Mouse (Mus musculus): ENCODE data around the gene Larp6. TPM values are rescaled to one million over a fixed set of nuclear protein-coding genes. Genes with fewer than 3 reads are reported as not detected.
A peak's percentile ranks its signal among the peaks of the same experiment; 100 is the strongest.

The Larp6 gene
- total RNA-seq, 2 experiments from 2014 or later = 1.7 to 2.3 TPM

DNA sequence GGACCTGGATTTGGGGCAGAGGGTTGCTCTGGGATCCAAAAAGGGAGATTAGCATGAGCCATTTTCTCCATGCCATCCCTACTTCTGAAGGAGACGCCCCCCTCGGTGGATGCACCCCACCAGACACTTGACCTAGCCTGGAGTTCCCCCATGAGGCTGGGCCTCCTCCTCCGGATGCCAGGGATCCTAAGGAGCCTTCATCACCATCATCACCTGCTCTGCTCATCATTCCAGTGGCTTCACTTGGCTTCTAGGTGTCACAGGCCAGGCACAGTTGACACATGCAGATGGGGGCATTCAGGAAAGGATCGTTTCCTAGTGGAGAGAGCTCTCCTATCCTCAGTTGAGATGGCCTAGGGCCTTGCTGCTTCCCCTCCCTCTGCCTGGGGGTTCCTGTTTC lies 827 bp downstream of the Larp6 start:
- DNase-seq = peak in 1 of 2 experiments; percentile 19
- intact Hi-C loops (cut with DNase I) = no loop called here

DNA sequence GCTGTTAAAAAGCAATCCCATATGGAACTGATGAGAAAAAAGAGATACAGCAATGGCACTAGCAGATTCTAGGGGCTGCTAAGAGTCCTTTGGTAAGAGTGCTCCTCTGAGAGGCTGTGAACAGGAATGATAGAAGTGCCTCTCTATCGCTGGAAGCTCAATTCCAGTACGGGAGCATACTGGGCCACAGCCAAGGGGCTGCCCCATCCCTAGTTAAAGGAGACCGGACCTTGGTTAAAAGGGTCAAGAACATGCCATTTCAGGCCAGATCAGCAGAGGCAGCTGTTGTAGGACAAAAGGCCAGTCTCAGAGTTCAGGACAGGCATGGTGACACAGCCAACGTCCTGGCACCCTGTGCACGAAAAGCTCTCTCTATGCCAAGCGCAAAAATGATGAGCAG lies 1.4 kb downstream of the Larp6 start:
- intact Hi-C loops (cut with DNase I) = no loop called here

DNA sequence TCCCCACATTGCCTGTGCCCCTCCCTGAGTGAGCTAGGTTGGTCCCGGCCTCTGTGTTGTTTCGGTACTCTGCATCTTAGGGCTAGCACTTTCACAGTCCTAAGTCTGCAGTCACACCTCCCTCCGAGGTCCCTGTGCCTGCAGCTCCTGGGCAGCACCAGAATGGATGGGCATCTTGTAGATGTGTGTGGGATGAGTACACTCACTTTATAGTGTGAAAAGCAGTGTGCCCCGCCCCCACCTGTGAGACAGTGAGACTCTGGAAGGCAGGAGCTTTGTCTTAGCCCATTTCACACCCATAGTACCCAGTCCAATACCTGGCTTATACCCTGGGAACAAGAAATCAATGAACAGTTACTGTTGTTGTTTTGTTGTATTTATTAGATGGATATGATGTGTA lies 2.5 kb downstream of the Larp6 start:
- no peak for DNase-seq
- intact Hi-C loops (cut with DNase I) = no loop called here

More for the DNA sequence above, 1.4 kb downstream of the Larp6 start:
- DNase-seq = peak; percentile 22 to 23

DNA sequence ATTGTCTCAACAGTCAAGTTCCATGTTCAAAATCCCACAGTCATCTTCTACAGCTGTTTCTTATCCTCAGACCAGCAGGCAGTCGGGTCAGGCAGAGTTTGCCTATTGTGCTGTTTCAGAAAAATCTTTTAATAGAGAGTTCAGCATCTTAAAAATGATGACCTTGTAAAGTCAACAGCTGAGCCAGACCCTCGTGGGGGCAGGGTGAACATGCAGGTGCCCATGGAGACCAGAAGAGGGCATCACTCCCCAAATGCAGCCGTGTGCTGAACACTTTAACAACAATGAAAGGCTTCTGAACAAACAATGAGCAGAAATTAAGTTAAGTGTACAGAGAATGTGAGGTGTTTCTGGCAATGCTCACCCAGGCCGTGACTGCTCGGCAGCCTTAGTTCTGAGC lies 3.0 kb downstream of the Larp6 start:
- intact Hi-C loops (cut with DNase I) = loop anchor here (2.0 kb wide), 1 partner anchor 143 kb away; no protein-coding TSS in a partner anchor
- no peak for DNase-seq

DNA sequence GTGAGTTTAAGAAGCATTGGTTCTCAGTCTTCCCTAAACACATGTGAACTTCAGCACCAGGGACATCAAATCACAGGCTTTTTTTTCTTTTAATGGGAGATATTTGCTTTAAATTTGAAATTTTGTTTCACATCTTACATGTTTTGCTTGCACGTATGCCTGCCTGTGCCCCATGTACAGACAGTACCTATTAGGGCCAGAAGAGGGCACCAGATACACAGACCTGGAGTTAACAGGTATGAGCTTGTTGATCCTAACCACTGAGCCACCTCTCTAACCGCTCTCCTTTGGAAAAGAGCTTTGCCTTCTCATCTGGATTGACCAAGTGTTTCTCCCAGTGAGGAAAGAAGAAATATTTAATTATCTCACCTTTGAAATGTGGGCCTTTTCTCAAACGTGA lies 5.5 kb downstream of the Larp6 start:
- DNase-seq = peak; percentile 56 to 60
- intact Hi-C loops (cut with DNase I) = loop anchor here (1.0 kb wide), 1 partner anchor 26 kb away; no protein-coding TSS in a partner anchor

DNA sequence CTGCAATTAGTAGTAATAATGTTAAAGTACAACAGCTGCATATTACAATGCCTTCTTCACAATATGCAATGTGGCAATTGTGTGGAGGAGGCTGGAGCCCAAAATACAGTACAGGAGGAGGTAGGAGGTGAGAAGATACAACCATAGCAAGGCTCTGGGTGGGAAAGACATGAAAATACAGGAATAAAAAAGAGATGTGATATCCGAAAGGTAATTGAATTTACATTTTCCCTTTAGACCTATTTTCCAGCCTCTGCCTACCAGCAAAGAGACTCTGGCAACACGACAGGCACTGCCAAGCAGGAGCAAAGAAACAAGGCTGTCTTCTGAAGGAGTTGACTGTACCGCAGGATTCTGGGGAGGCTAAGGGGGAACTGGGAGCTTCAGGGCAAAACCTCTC lies 6.9 kb downstream of the Larp6 start:
- DNase-seq = no peak
- intact Hi-C loops (cut with DNase I) = no loop called here

DNA sequence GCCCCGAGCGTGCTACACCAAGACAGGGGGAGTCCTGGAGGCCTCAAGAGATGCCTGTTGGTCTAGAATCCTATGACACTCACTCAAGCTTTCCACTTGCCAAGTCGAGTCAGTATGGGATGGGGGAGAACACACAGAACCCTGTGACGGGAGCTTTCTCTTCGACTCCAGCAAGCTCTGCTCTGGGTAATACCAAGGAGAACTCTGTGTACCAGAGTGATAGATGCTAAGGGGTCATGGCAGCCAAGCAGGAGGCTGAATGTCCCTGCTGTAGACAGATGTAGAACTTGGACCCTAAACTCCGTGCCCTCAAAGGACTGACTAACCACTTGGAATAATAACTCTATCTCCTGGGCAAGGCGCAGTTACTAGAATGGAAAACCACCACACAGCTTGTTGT lies 12.2 kb downstream of the Larp6 start:
- intact Hi-C loops (cut with DNase I) = no loop called here
- no peak for DNase-seq

DNA sequence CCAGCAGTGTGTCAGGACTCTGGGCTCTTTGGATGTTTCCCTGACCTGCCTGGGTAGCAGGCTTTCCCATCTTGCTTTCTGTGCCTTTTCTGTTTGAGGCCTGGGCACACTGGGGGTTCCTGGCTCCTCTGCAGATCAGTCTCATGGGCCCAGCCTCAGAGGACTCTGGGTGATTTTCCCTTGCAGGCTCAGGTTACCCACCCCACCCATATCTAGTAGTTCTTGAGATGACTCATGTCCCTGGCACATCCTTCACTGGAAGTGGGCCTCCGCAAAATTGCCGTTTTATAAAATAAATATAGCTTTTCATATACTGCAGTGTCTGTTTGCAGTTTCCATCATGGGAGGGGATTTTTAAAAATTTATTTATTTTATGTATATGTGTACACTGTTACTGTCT lies 21.5 kb downstream of the Larp6 start:
- intact Hi-C loops (cut with DNase I) = no loop called here

DNA sequence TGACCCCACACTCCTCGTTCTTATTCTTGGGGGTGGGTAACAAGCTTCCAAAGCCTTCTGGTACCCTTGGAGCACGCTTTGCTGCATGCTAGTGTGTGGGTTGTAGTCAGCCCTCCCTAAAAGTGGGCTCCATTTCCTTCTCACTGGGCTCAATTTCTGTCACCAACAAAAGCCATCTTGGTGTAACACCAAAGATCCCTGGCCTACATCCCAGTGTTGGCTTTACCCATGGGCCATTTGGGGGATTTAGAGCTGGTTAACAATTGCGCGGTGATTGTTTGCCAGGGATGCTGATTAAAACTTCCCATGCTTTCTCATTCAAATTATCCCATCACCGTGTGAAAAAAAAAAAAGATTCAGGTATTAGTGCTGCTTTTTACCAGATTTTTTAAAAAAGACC lies 26.3 kb downstream of the Larp6 start:
- intact Hi-C loops (cut with DNase I) = no loop called here
- no peak for DNase-seq

More for the DNA sequence above, 21.5 kb downstream of the Larp6 start:
- DNase-seq = no peak

DNA sequence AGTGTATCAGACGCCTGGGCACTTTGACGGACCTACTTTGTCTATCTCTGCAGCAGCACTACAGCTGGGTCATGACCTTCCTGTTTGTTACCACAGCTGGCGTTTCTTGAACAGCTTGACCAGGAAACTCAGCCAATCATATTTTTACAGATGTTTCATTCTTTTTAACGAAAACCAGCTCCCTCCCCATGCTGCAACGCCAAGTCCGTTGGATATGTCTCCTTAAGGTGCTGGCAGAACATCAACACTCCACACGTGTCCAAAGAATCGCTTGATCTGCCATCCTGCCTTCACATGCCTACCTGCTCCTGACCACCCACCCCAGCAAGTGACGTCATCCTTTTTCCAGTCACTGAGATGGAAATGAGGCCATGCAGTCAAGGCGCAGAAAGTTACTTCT lies 28.6 kb downstream of the Larp6 start:
- intact Hi-C loops (cut with DNase I) = loop anchor here (10.0 kb wide), 1 partner anchor 497 kb away; no protein-coding TSS in a partner anchor
- DNase-seq = peak in 1 of 2 experiments; percentile 49

DNA sequence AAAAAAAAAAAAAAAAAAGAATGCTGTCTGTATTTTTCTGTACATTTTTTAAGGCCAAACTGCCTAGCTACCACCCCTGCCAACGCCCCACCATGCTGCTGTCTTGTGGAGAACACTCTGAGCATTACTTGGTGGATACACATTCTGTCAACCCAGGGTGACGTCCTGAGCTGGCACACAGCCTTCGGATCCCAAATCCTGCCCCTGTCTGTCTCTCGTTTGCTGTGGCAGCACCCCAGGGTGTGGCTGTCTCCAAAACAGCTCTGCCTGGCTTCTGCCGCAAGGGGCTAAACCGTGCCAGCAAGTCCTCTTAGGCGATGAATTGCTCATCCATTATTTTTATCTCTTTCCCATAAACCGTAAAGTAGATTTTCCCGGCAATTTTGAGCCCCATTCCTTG lies 29.7 kb downstream of the Larp6 start:
- peak; percentile 53 to 60 for DNase-seq
- intact Hi-C loops (cut with DNase I) = loop anchor here (10.0 kb wide), 1 partner anchor 498 kb away; no protein-coding TSS in a partner anchor

DNA sequence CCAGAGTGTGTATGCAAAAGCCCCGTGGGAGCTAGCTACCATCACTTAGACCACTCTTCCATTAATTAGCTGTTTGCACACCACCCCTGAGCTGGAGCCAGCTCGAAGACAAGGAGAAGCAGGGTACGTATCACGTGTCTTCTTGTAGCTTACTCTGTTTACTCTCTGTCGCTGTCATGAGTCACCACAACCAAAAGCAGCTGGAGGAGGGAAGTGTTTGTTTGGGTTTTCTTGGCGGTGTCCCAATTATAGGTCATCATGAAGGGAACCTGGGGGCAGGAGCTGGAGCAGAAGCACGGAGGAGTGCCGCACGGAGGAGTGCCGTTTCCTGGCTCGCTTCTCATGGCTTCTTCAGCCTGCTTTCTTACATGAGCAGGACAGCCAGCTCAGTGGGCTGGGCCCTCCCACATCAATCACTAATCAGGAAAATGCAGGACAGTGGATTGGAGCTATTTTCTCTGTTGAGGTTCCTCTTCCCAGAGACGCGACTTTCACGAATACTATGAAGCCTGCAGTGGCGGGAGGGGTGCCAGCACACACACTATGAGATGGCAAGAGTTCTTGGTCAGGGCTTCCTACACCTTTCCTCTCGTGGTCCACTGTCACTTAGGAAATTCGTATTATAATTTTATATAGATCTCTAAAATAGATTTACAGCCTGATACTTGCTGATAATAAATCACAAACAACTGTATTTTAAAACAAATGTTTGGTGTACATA lies 30.6 kb downstream of the Larp6 start:
- DNase-seq = peak; percentile 50 to 62
- intact Hi-C loops (cut with DNase I) = loop anchor here (10.0 kb wide), 1 partner anchor 499 kb away; no protein-coding TSS in a partner anchor

DNA sequence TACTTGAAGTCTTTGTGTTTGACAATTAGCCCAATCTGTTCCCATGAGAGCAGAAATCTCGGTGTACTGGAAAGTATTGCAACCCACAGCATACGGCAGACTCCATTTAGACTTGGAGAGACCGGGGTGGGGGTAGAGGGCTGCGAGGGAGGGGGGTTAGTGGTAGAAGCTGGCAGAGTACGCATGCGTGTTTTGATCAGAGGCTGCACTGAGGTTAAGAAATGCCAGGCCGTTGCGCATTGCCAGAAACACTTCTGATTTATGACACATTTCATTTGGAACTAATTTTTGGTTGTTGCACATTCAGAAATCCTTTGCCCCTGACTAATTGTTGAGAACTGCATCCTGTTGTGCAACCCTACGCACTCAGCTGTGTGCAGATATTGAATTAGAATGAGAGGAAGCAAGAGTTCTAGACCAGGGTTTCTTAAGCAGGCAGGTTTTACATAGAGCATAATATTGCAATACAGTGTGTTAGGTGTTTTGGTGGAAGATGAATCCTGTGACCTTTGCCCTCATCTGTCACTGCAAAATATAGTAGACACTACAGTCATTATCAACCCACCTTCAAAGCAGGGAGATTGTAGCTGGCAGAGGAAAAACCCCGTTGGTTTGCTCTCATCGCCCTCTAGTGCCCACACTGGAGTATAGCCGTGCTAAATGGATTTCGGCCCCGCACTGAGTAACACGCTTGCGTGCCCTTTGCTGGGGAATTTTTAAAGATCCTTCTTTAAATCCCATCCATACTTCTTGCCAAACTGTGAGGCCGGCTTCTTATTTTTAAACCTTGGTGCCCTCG lies 31.6 kb downstream of the Larp6 start:
- intact Hi-C loops (cut with DNase I) = loop anchor here (1.0 to 10.0 kb wide), 2 partner anchors 26 to 500 kb away; no protein-coding TSS in a partner anchor
- peak; percentile 59 to 67 for DNase-seq

DNA sequence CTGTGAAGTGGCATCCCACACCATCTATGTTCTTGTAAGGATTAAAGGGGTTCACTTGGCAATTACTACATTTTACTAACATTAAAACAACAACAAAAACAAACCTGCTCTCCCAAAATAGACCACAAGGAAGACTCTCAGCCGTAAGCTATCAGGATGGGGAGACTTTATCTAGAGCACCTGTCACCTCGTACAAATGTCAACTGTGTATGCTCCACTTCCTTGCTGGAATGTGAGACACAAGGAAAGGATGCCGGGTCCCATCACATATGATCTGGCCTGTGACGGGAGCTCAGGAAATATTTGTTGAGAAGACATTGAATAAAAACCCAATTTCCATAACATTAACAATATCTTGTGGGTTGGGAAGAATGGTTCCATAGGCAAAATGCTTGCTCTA lies 32.2 kb downstream of the Larp6 start:
- intact Hi-C loops (cut with DNase I) = loop anchor here (1.0 to 10.0 kb wide), 2 partner anchors 27 to 500 kb away; no protein-coding TSS in a partner anchor
- no peak for DNase-seq

DNA sequence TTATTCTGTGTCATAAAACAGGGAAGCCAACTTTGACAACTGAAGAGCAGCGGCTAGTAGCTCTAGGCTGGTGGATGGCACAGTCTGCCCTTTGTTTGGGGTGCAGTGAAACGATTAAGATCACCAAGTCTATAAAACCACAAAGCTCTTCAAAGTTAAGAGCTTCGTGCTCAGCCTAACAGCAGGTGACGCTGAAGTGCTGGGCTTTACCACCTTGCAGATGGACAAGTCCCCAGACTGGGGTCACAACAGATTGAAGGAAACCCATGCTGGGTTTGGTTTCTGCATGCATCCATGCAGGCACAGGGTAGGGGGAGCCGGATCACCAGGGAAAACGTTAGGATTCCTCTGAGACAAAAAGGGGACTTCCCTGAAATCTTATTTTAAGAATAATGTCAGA lies 33.8 kb downstream of the Larp6 start:
- intact Hi-C loops (cut with DNase I) = loop anchor here (10.0 kb wide), 1 partner anchor 502 kb away; no protein-coding TSS in a partner anchor
- DNase-seq = no peak

DNA sequence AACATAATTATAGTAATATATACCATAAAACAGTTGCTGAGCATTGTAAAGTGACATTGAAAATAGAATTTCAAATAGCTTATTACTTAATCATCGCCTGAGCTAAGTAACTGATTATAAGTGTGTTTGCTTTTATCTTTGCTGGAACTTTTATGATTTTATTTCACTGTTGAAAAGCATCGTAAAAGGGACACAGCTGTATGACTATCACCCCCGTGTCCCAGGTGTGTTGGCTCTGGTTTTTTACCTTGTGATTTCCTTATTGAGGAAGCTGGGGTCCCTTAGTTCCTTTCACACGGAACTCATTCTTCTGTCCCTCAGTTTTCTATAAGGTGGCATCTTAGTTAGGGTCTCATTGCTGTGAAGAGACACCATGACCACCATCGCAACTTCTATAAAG lies 34.9 kb downstream of the Larp6 start:
- DNase-seq = no peak
- intact Hi-C loops (cut with DNase I) = loop anchor here (10.0 kb wide), 1 partner anchor 503 kb away; no protein-coding TSS in a partner anchor

DNA sequence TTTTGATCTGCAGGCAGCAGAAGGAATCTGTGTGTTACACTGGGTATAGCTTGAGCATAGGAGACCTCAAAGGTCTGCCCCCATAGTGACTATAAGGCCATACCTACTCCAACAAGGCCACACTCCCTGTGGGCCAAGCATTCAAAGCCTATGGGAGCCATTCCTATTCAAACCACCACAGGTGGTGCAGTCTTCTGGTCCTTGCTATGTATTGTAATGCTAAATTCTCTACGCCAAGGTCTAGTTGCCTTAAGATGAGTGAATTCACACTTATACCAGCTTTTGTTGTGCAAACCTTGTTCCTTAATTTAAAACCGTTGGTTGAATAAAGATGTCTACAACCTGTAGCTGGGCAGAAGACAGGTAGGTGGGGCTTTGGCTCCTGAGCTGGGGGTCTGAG lies 35.4 kb downstream of the Larp6 start:
- no peak for DNase-seq

DNA sequence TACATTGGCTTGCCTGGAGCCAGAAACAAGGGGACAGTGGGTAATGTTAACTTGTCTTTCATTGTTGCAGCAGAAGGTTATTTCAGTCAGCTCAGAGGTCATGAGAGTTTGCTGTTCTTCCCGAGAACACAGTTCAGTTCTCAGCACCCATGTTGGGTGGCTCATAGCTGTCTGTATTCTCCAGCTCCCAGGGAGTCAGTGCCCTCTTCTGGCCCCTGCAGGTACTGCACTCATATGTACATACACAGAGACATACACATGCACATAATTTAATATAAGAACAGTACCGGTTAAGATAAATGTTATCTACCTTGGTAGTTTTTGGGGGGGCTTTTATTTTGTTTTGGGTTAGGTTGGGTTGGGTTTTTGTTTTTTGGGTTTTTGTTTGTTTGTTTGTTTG lies 36.3 kb downstream of the Larp6 start:
- intact Hi-C loops (cut with DNase I) = loop anchor here (10.0 kb wide), 1 partner anchor 504 kb away; no protein-coding TSS in a partner anchor

More for the DNA sequence above, 35.4 kb downstream of the Larp6 start:
- intact Hi-C loops (cut with DNase I) = loop anchor here (10.0 kb wide), 1 partner anchor 503 kb away; no protein-coding TSS in a partner anchor

DNA sequence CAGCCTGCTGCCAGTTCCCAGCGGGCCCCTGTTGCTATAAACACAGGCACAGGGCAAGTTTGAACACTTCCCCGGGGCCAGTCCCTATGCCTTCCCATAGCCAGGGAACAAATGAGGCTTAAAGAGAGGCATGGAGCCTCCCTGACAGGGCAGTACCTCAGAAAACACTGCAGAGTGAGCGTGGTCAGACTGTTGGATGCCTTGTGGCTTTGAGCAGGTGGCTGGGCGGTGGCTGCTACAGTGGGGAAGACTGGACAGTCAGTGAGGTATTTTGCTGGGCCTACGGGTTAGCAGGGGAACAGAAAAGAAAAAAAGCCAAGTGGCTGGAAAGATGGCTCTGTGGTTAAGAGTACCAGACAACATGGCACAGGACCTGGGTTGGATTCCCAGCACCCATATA lies 38.3 kb downstream of the Larp6 start:
- intact Hi-C loops (cut with DNase I) = no loop called here
- DNase-seq = no peak

More for the DNA sequence above, 36.3 kb downstream of the Larp6 start:
- no peak for DNase-seq

DNA sequence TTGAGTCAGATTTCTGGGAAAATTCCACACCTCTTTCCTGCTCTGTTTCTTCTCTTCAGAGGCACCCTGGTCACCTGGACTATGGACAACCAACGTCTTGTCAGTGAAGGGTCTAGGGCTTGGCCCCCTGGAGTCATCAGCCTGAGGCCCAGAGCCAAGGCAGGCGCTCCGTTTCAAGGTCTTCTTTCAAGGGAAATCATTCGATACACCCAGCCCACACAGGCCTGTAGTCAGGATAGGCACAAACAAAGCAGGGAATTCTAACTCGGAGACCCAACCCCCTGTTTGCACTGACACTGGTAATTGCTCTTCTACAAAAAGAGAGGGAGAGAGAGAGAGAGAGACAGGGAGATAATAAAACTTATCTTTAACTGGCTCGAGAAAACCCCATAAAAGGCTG lies 39.2 kb downstream of the Larp6 start:
- intact Hi-C loops (cut with DNase I) = no loop called here
- DNase-seq = no peak

DNA sequence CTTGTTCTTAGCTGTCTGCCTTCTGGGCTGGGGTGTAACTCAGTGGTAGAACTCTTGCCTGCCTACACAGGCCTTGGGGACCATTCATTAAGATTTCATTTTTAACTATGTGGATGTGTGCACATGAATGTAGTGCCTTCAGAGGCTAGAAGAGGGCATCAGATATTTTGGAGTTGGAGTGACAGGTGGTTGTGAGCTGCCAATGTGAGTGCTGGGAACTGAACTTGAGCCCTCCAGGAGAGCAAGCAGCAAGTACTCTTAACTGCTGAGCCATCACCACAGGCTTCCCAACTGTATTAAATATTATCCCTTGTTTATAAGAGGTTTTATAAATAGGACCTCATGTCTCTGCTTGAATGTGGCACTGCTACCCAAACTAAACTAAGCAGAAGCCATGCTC lies 39.8 kb downstream of the Larp6 start:
- intact Hi-C loops (cut with DNase I) = no loop called here
- DNase-seq = no peak

Measured in heart, postnatal 36 days (tissue).